Mouse (Mus musculus): ENCODE measurements around the gene Kcnd2. TPM values are rescaled to one million over a fixed set of nuclear protein-coding genes. Genes with fewer than 3 reads are reported as not detected.

Kcnd2 gene
- total RNA-seq, 1 experiment from 2014 or later = not detected

- ATAC-seq (replicated peaks; ENCODE audit: low read depth, poor library complexity, severe bottlenecking) = no peak
These were observed 198.4 kb downstream of the Kcnd2 start for GRCm38 (mm10) chr6:21413656-21414055.

- ATAC-seq (replicated peaks; ENCODE audit: low read depth, poor library complexity, severe bottlenecking) = no peak
These were observed 202.9 kb downstream of the Kcnd2 start for GRCm38 (mm10) chr6:21418246-21418645.

- ATAC-seq (replicated peaks; ENCODE audit: low read depth, poor library complexity, severe bottlenecking) = no peak
These were observed 209.0 kb downstream of the Kcnd2 start for GRCm38 (mm10) chr6:21424202-21424785.

- no peak for ATAC-seq (replicated peaks; ENCODE audit: low read depth, poor library complexity, severe bottlenecking)
These were observed 215.8 kb downstream of the Kcnd2 start for GRCm38 (mm10) chr6:21431120-21431519.

GRCm38 (mm10) chr6:21464719-21465118, 249.4 kb downstream of the Kcnd2 start:
- no peak for ATAC-seq (replicated peaks; ENCODE audit: low read depth, poor library complexity, severe bottlenecking)

- ATAC-seq (replicated peaks; ENCODE audit: low read depth, poor library complexity, severe bottlenecking) = no peak
These were observed 256.7 kb downstream of the Kcnd2 start for GRCm38 (mm10) chr6:21471891-21472544.

- ATAC-seq (replicated peaks; ENCODE audit: low read depth, poor library complexity, severe bottlenecking) = no peak
These were observed 267.4 kb downstream of the Kcnd2 start for GRCm38 (mm10) chr6:21482714-21483113.

- ATAC-seq (replicated peaks; ENCODE audit: low read depth, poor library complexity, severe bottlenecking) = no peak
These were observed 273.2 kb downstream of the Kcnd2 start for GRCm38 (mm10) chr6:21488536-21488935.

GRCm38 (mm10) chr6:21502921-21503320, 287.6 kb downstream of the Kcnd2 start:
- no peak for ATAC-seq (replicated peaks; ENCODE audit: low read depth, poor library complexity, severe bottlenecking)

GRCm38 (mm10) chr6:21510621-21511239, 295.4 kb downstream of the Kcnd2 start:
- no peak for ATAC-seq (replicated peaks; ENCODE audit: low read depth, poor library complexity, severe bottlenecking)

GRCm38 (mm10) chr6:21520351-21520750, 305.0 kb downstream of the Kcnd2 start:
- ATAC-seq (replicated peaks; ENCODE audit: low read depth, poor library complexity, severe bottlenecking) = no peak

GRCm38 (mm10) chr6:21527489-21528074, 312.3 kb downstream of the Kcnd2 start:
- no peak for ATAC-seq (replicated peaks; ENCODE audit: low read depth, poor library complexity, severe bottlenecking)

GRCm38 (mm10) chr6:21534009-21534408, 318.7 kb downstream of the Kcnd2 start:
- ATAC-seq (replicated peaks; ENCODE audit: low read depth, poor library complexity, severe bottlenecking) = no peak

- ATAC-seq (replicated peaks; ENCODE audit: low read depth, poor library complexity, severe bottlenecking) = 0 out of 2 replicates have a peak, but pooled peaks have one; percentile 52
These were observed 319.5 kb downstream of the Kcnd2 start for GRCm38 (mm10) chr6:21534820-21535219.

- ATAC-seq (replicated peaks; ENCODE audit: low read depth, poor library complexity, severe bottlenecking) = no peak
These were observed 336.2 kb downstream of the Kcnd2 start for GRCm38 (mm10) chr6:21551501-21551900.

GRCm38 (mm10) chr6:21570964-21571363, 355.7 kb downstream of the Kcnd2 start:
- no peak for ATAC-seq (replicated peaks; ENCODE audit: low read depth, poor library complexity, severe bottlenecking)

- ATAC-seq (replicated peaks; ENCODE audit: low read depth, poor library complexity, severe bottlenecking) = no peak
These were observed 374.9 kb downstream of the Kcnd2 start for GRCm38 (mm10) chr6:21590156-21590555.

- no peak for ATAC-seq (replicated peaks; ENCODE audit: low read depth, poor library complexity, severe bottlenecking)
These were observed 382.1 kb downstream of the Kcnd2 start for GRCm38 (mm10) chr6:21597424-21597823.

- no peak for ATAC-seq (replicated peaks; ENCODE audit: low read depth, poor library complexity, severe bottlenecking)
These were observed 394.2 kb downstream of the Kcnd2 start for GRCm38 (mm10) chr6:21609381-21610059.

GRCm38 (mm10) chr6:21629989-21630388, 414.7 kb downstream of the Kcnd2 start:
- no peak for ATAC-seq (replicated peaks; ENCODE audit: low read depth, poor library complexity, severe bottlenecking)

- ATAC-seq (replicated peaks; ENCODE audit: low read depth, poor library complexity, severe bottlenecking) = no peak
These were observed 440.4 kb downstream of the Kcnd2 start for GRCm38 (mm10) chr6:21655681-21656080.

All from common myeloid progenitor, adult 5-6 weeks (primary cell).